Mouse (Mus musculus) ES-Bruce4 (cell line): ENCODE data around the gene Gm21981.

Experiments
- CTCF ChIP-seq: IDR thresholded peaks from one replicate; pipeline ENCODE4 v1.8.1; 2011; ENCODE audit warnings: low read depth, low read length
- EP300 ChIP-seq: IDR thresholded peaks from 2 replicates; pipeline ENCODE4 v1.6.1; 2011; ENCODE audit warnings: low read depth, low read length; ENCODE audit not compliant: insufficient read depth
- POLR2A ChIP-seq: IDR thresholded peaks from one replicate; pipeline ENCODE4 v1.8.1; 2011; ENCODE audit warnings: low read length; ENCODE audit not compliant: insufficient read depth

DNA sequence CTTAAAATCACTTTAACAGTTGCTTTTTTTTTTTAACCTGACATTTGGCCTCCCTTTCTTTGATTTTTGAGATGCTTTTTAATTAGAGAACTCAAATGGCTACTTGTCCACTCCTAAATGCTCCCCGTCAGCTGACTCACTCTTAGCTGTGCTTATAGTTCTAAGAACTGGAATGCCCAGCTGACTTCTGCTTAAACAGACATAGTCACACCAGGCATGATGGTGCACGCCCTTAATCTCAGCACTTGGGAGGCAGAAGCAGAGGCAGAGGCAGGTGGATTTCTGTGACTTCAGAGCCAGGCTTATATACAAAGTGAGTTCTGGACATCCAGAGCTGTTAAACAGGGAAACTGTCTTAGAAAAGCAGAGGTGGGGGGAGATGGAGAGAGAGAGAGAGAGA lies 42.3 kb downstream of the Gm21981 start:
- TF ChIP-seq POLR2A (no peak), CTCF (no peak), EP300 (no peak)
